Mouse (Mus musculus) brain, embryonic 14.5 days (tissue): ENCODE measurements around the gene Ppp1r14d.

Source experiments
- CTCF ChIP-seq: fragments of 200-500 bp; IDR thresholded peaks from 2 replicates; pipeline ENCODE4 v1.5.1; 2012; ENCODE audit warnings: inconsistent platforms, mild to moderate bottlenecking, moderate library complexity, borderline replicate concordance; ENCODE audit not compliant: insufficient read depth, insufficient read length; ENCODE audit errors: extremely low read depth
- POLR2A ChIP-seq: fragments of 200-500 bp; IDR thresholded peaks from 2 replicates; pipeline ENCODE4 v1.6.1; 2012; ENCODE audit warnings: mild to moderate bottlenecking, inconsistent platforms, borderline replicate concordance; ENCODE audit not compliant: poor library complexity, insufficient read depth, insufficient read length, severe bottlenecking; ENCODE audit errors: extremely low read depth

DNA sequence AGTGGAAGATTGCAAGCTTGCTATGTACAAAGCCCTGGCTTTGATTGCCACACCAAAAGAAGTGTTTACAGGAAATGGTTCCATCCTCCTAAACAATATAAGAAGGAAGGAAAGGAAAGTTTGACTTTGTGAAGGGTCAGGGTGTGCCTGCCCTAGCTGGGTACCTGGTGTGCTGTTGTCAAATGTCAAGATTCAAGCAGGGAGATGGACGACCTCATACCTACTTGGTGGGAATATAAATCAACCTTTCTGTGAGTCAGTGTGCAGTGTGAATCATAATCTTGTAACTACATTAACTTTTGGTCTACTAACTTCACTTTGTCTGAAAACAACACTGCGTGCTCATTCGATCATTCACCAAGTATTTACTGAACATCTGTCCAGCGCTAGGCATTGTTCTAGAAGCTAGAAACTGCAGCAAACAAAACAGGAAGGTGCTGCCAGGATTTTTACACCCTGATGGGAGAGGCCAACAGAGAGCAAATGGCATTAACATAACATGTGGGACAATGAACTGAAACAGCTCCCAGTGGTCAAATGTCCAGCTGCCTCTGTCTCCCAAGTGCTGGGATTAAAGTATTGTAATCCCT lies 25.7 kb downstream of the Ppp1r14d start:
- no peak for TF ChIP-seq CTCF
- TF ChIP-seq POLR2A: no peak
